8 mouse cellular contexts compared by ENCODE assay signal in the genomic region with DNA sequence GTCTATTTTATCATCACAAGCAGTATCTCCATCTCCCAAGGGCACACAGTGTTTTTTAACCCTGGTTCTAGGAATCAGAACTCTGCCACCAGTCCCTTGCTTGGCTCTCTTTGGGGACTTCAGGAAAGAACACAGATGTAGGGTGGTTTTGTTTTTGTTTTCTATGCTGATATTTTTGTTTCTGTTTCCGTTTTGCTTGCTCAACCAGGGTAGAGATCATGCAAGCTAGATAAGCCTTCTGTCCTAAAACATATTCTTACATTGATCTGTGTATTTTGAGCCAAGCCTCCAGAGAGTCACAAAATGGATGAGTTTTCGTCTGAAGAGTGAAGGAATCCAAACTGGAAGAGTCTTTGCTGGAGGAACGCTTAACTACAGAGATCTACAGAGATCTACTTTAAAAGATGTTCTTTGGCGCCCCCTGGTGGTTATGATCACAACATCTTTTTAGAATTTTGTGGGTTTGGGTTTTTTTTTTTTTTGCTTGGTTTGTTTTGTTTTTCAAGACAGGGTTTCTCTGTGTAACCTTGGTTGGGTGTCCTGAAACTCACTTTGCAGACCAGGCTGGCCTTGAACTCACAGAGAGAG. TPM values are rescaled to one million over a fixed set of nuclear protein-coding genes. Genes with fewer than 3 reads are reported as not detected.
DNase-seq lines count a peak whose midpoint lies in the region; ATAC-seq lines count a peak whose summit lies in the region.

No protein-coding gene starts in this region.

- H3K27ac ChIP-seq in liver, embryonic 12.5 days, result no peak overlapping the region

- no peaks in the 10 kb centered on the region for H3K36me3 ChIP-seq in liver, embryonic 12.5 days

- H3K9ac ChIP-seq in liver, embryonic 12.5 days, result no peak overlapping the region

- peak overlapping the region; percentile 40 for H3K4me2 ChIP-seq in liver, embryonic 12.5 days

- WGBS in liver, embryonic 12.5 days (ENCODE audit: insufficient replicate concordance), result 20% methylated on average over 4 of the region's 4 CpGs

- DNase-seq in cerebellum, adult 11 months, result peak; percentile 56
- DNase-seq in cerebellum, adult 11-12 months, result no peak
- DNase-seq in urinary bladder, postnatal 36 days (ENCODE audit: low spot score in 2 of 2), result peak; percentile 44 to 53
- no peak for DNase-seq in urinary bladder, adult 2 months (ENCODE audit: low spot score)
- peak; percentile 72 for DNase-seq in embryo, embryonic 11.5 days (ENCODE audit: low read depth, low spot score)
- peak; percentile 96 for DNase-seq in induced T-regulatory cell, adult 2 months (ENCODE audit: low read depth)
- DNase-seq in ovary, postnatal 36 days (ENCODE audit: low spot score), result peak; percentile 28

- ATAC-seq in liver, embryonic 12.5 days, result no peak

- H3K4me1 ChIP-seq in liver, embryonic 12.5 days, result peaks cover 15% of the 10 kb centered on the region

- no peak overlapping the region for H3K4me3 ChIP-seq in liver, embryonic 12.5 days

- H3K9me3 ChIP-seq in liver, embryonic 12.5 days (replicated peaks), result no peaks in the 10 kb centered on the region

- no peaks in the 10 kb centered on the region for H3K27me3 ChIP-seq in liver, embryonic 12.5 days (replicated peaks)

RNA-seq across cellular contexts. Expression of gene Mrtfa, which starts 8.9 kb away (rescaled TPM):
- 9.3 and 16.9 TPM in 2 replicates for polyA plus RNA-seq in urinary bladder, adult 2 months (2012; rRNA removed)
- polyA plus RNA-seq in liver, embryonic 12.5 days (2016; fragmentation: Nextera tagmentation; extraction: Ambion mirVana), result 8.0 and 8.7 TPM in 2 replicates

RNA-seq across cellular contexts. Expression of gene Mchr1, which starts 35.8 kb away (rescaled TPM):
- polyA plus RNA-seq in urinary bladder, adult 2 months (2012; rRNA removed), result 7.9 and 9.9 TPM in 2 replicates
- polyA plus RNA-seq in liver, embryonic 12.5 days (2016; fragmentation: Nextera tagmentation; extraction: Ambion mirVana), result 0.19 TPM in 1 of 2 replicates, not detected in the other

Comparison
In these comparisons a context has a peak if more than half of its experiments do, and no peak if none do; other contexts are left out.
1. DNase-seq: peak in cerebellum, adult 11 months (single experiment), urinary bladder, postnatal 36 days (2 of 2), embryo, embryonic 11.5 days (single experiment), induced T-regulatory cell, adult 2 months (single experiment) and ovary, postnatal 36 days (single experiment); none in cerebellum, adult 11-12 months (single experiment) and urinary bladder, adult 2 months (single experiment).